Mouse (Mus musculus): ENCODE measurements around the gene Ccdc57. TPM values are rescaled to one million over a fixed set of nuclear protein-coding genes. Genes with fewer than 3 reads are reported as not detected.

The Ccdc57 gene
- polyA plus RNA-seq, 1 experiment from 2014 or later: 4.8 TPM

DNA sequence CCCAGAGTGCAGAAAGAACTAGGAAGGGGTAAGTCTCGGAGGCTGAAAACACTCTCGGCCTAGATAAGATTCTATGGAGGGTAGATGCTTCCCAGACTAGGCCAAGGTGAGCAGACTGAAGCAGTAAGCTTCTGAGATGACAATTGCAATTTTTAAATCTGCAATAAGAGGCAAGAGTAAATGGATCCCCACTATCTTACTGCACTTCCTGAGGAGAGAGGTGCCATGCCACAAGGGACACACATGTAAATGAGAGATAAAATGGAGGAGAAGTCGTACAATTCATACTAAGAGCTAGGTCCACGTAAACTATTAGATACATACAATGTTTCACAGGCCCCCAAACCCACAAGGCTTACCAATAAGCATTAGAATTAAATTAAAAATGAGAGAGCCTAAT is 4.2 kb downstream of the Ccdc57 start:
- Histone ChIP-seq H3K9ac (no peak overlapping the region), H3K4me3 (no peak overlapping the region), H3K36me3 (peaks cover 12% of the 10 kb centered on the region), H3K9me3 (no peaks in the 10 kb centered on the region), H3K4me2 (no peak overlapping the region), H3K27me3 (no peaks in the 10 kb centered on the region), H3K4me1 (replicated peaks) (peaks cover 10% of the 10 kb centered on the region), H3K27ac (no peak overlapping the region)
- 90% methylated on average over 4 of the region's 4 CpGs for WGBS
- no peak for ATAC-seq (ENCODE audit: low FRiP score)

DNA sequence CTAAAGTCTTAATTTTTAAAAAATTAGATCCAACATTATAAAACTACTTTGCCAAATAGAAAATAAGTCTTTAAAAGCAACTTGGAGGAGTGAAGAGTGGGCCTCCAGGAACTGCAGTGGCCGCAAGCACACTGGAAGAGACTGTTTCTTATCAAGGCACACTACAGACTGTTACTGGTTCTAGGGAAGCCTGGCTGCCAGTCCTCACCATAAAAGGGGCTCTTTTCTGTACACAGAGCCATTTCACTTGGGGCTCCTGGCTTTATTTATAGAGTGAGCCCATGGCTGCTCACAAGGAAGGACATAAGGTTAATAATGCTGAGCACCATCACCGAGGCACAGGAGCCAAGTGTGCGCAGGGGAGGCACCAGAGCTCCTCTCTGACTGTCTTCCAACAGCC is 10.1 kb downstream of the Ccdc57 start:
- no peak overlapping the region for H3K4me2 ChIP-seq
- 91% methylated on average over 3 of the region's 3 CpGs for WGBS
- H3K4me3 ChIP-seq: no peak overlapping the region
- H3K9me3 ChIP-seq: no peaks in the 10 kb centered on the region
- peaks cover 51% of the 10 kb centered on the region for H3K36me3 ChIP-seq
- H3K4me1 ChIP-seq (replicated peaks): no peaks in the 10 kb centered on the region
- H3K27ac ChIP-seq: no peak overlapping the region
- ATAC-seq (ENCODE audit: low FRiP score): no peak
- H3K27me3 ChIP-seq: no peaks in the 10 kb centered on the region
- H3K9ac ChIP-seq: no peak overlapping the region

DNA sequence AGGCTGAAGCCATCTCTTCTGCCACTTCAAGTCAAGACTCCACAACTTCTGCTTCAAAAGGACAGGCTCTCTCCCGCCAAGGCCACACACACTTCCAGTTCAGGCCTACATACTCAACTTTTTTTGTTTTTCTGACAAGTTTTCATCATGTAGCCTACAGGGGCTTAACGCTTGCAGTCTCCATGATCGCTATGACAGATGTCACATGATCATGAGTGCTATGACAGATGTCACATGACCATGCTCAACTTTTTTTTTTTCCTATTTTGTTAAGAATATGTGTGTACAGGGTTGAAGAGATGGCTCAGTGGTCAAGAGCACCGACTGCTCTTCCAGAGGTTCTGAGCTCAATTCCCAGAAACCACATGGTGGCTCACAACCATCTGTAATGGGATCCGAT is 14.9 kb downstream of the Ccdc57 start:
- 96% methylated on average over 5 of the region's 5 CpGs for WGBS
- ATAC-seq (ENCODE audit: low FRiP score): no peak
- H3K27me3 ChIP-seq: no peaks in the 10 kb centered on the region
- H3K4me1 ChIP-seq (replicated peaks): no peaks in the 10 kb centered on the region
- H3K9ac ChIP-seq: no peak overlapping the region
- peaks cover 52% of the 10 kb centered on the region for H3K36me3 ChIP-seq
- H3K4me2 ChIP-seq: no peak overlapping the region
- H3K4me3 ChIP-seq: no peak overlapping the region
- H3K9me3 ChIP-seq: no peaks in the 10 kb centered on the region
- no peak overlapping the region for H3K27ac ChIP-seq

DNA sequence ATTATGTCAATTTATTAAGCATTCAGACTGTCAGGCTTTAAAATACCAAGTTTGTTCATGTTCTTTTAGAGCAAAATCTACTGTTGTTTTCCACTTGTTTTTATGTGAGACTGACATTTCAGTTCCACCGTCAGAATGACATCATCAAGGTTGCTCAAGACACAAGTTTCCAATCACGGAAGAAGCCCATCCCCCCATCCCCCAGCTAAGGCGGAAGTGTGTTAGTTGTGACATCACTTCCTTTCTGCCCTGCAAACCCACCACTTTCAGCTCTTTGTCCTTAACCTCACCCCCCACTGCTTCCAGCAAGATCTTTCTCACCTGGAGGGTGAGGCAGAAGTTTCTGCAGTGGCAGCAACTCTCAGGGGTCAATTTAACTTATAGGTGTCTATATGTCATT is 16.2 kb downstream of the Ccdc57 start:
- H3K4me1 ChIP-seq (replicated peaks): no peaks in the 10 kb centered on the region

GRCm38 (mm10) chr11:120913796-120914195 is 18.9 kb downstream of the Ccdc57 start:
- no peak for ATAC-seq (ENCODE audit: low FRiP score)
- no peak overlapping the region for H3K4me2 ChIP-seq
- no peaks in the 10 kb centered on the region for H3K9me3 ChIP-seq
- H3K27me3 ChIP-seq: no peaks in the 10 kb centered on the region
- 98% methylated on average over 4 of the region's 4 CpGs for WGBS
- no peaks in the 10 kb centered on the region for H3K4me1 ChIP-seq (replicated peaks)
- H3K9ac ChIP-seq: no peak overlapping the region
- H3K36me3 ChIP-seq: peaks cover 22% of the 10 kb centered on the region
- no peak overlapping the region for H3K27ac ChIP-seq
- H3K4me3 ChIP-seq: no peak overlapping the region

More for the DNA sequence above, 16.2 kb downstream of the Ccdc57 start:
- ATAC-seq (ENCODE audit: low FRiP score): no peak
- 85% methylated on average over 3 of the region's 3 CpGs for WGBS
- no peak overlapping the region for H3K9ac ChIP-seq
- no peak overlapping the region for H3K4me3 ChIP-seq
- no peak overlapping the region for H3K27ac ChIP-seq
- H3K36me3 ChIP-seq: peaks cover 47% of the 10 kb centered on the region
- H3K4me2 ChIP-seq: no peak overlapping the region
- no peaks in the 10 kb centered on the region for H3K9me3 ChIP-seq
- no peaks in the 10 kb centered on the region for H3K27me3 ChIP-seq

DNA sequence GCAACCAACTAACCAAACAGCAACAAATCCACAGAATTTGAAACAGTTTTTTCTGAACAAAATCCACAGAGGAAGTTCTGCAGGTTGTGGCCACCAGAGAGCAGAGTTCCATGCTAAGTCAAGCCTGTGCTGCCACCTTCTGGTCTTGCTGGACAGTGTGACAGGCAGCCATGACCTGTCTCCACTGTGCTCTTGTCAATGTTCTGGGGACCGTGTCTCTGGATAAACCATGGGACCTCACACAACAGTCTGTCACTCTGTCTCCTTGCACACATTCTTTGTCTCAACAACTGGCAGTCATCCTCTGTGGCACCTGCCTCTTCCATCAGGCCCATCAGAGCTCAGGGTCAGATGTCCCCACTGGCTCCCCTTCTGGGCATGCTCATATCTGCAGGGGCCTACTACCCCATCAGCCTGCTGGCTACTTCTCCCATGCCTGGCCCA is 27.2 kb downstream of the Ccdc57 start:
- Histone ChIP-seq H3K36me3 (peaks cover 7% of the 10 kb centered on the region; the same call in 1 of the 2 replicates), H3K27ac (no peak overlapping the region), H3K4me1 (replicated peaks) (no peaks in the 10 kb centered on the region), H3K9ac (no peak overlapping the region), H3K9me3 (no peaks in the 10 kb centered on the region), H3K27me3 (no peaks in the 10 kb centered on the region), H3K4me2 (no peak overlapping the region), H3K4me3 (no peak overlapping the region)
- peak; percentile 63; the same call in 1 of the 2 replicates for ATAC-seq (ENCODE audit: low FRiP score)
- 4% methylated on average over 1 of the region's 1 CpGs for WGBS

GRCm38 (mm10) chr11:120904561-120904960 is 28.1 kb downstream of the Ccdc57 start:
- Histone ChIP-seq H3K4me3 (no peak overlapping the region), H3K9me3 (no peaks in the 10 kb centered on the region), H3K4me1 (replicated peaks) (no peaks in the 10 kb centered on the region), H3K4me2 (no peak overlapping the region), H3K27ac (no peak overlapping the region), H3K36me3 (peaks cover 7% of the 10 kb centered on the region; the same call in 1 of the 2 replicates), H3K27me3 (no peaks in the 10 kb centered on the region), H3K9ac (no peak overlapping the region)
- ATAC-seq (ENCODE audit: low FRiP score): no peak
- WGBS: 93% methylated on average over 3 of the region's 3 CpGs

DNA sequence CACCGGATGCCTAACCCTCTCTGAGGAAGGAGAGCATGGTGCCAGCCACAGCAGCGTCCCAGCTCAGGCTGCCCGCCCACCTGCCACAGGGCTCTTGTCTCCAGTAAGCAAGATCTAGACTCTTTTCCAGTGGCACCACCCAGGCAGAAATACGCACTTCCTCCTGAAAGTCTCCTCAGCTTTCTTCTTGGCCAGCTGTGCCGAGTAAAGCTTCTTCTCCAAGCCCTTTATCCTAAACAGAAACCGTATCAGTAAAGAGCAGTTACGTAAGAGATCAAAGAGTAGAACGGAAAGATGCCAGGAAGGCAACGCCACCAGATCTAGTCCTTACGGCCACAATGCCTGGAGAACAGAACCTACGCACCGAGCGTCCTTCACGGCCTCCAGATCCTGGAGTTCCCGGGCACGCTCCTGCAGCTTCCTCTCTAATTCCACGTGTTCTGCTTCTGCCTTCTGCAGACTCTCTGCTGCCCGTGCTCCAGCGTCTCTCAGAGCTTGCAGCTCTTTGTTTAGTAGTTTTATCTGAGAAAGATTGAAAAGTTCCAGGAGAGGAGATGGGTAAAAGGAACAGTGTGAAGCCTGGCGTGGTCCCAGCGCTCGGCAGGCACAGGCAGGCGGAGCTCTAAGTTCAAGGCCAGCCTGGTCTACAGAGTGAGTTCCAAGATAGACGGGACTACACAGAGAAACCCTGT is 29.4 kb downstream of the Ccdc57 start:
- Histone ChIP-seq H3K27me3 (no peaks in the 10 kb centered on the region), H3K9me3 (no peaks in the 10 kb centered on the region), H3K27ac (no peak overlapping the region), H3K36me3 (peaks cover 11% of the 10 kb centered on the region; the same call in 1 of the 2 replicates), H3K4me3 (no peak overlapping the region), H3K9ac (no peak overlapping the region; the same call in 1 of the 2 replicates), H3K4me1 (replicated peaks) (no peaks in the 10 kb centered on the region), H3K4me2 (no peak overlapping the region)
- ATAC-seq (ENCODE audit: low FRiP score): no peak
- WGBS: 87% methylated on average over 24 of the region's 24 CpGs

GRCm38 (mm10) chr11:120902487-120903142 is 30.1 kb downstream of the Ccdc57 start:
- ATAC-seq (ENCODE audit: low FRiP score): no peak
- Histone ChIP-seq H3K4me3 (no peak overlapping the region), H3K9me3 (no peaks in the 10 kb centered on the region), H3K27me3 (no peaks in the 10 kb centered on the region), H3K4me2 (no peak overlapping the region), H3K36me3 (peaks cover 13% of the 10 kb centered on the region), H3K27ac (no peak overlapping the region), H3K4me1 (replicated peaks) (no peaks in the 10 kb centered on the region), H3K9ac (no peak overlapping the region)
- whole genome bisulfite sequencing: 49% methylated on average over 10 of the region's 10 CpGs

DNA sequence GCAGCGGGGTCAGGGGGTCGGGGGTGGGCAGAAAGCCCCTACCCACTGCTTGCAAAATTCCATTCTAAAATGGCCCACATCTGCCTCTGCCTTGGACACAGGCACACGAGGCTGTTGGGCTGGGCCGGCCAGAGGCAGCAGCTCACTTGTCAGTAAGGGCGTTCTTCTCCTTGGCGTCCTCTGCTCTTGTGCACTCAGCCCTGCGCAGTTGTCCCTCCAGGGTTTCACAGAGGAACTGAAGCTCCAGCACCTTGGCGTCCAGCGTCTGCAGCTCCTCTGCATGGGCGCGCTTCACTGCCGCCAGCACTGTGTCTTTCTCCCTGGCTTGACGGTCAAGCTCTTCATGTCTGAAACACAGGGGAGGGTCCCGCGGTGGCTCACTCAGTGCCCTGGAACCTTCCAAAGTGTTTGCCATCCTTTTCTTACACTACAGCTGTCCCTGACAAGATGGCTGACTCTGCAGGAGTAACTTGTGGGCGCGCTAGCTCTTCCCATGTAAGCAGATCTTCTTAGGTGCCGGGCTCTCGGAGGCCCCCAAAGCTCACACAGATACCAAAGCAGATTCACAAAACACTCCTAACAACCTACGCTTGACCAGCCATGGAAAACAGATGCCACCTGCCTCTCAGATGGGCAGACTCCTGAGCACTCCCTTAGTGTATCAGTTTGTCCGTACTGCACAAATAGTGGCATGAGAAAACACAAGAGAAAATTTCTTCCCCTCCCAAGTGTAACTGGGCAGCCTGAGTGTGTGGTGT is 30.8 kb downstream of the Ccdc57 start:
- Histone ChIP-seq H3K27ac (no peak overlapping the region), H3K9me3 (no peaks in the 10 kb centered on the region), H3K27me3 (no peaks in the 10 kb centered on the region), H3K4me2 (no peak overlapping the region), H3K4me3 (no peak overlapping the region), H3K9ac (no peak overlapping the region), H3K36me3 (peaks cover 19% of the 10 kb centered on the region), H3K4me1 (replicated peaks) (no peaks in the 10 kb centered on the region)
- WGBS: 77% methylated on average over 21 of the region's 21 CpGs
- no peak for ATAC-seq (ENCODE audit: low FRiP score)

GRCm38 (mm10) chr11:120900276-120901244 is 32.1 kb downstream of the Ccdc57 start:
- no peaks in the 10 kb centered on the region for H3K27me3 ChIP-seq
- no peak overlapping the region for H3K4me3 ChIP-seq
- no peak overlapping the region for H3K9ac ChIP-seq
- H3K4me1 ChIP-seq (replicated peaks): no peaks in the 10 kb centered on the region
- ATAC-seq (ENCODE audit: low FRiP score): no peak
- no peaks in the 10 kb centered on the region for H3K9me3 ChIP-seq
- 87% methylated on average over 8 of the region's 8 CpGs for WGBS
- H3K36me3 ChIP-seq: peaks cover 20% of the 10 kb centered on the region
- H3K27ac ChIP-seq: no peak overlapping the region
- no peak overlapping the region for H3K4me2 ChIP-seq

Measured in hindbrain, embryonic 13.5 days (tissue).